Mouse (Mus musculus) liver, adult (tissue): ENCODE results near the gene Dcpp3.
"Not testable (repeated sequence)": the region's sequence is repeated elsewhere in the genome, so short reads cannot be mapped to it uniquely, and the experiment has no call there.

Source experiments
- GATA4 ChIP-seq: IDR thresholded peaks from 2 replicates; pipeline ENCODE4 v1.6.1; 2014; ENCODE audit warnings: mild to moderate bottlenecking, low read length; ENCODE audit not compliant: insufficient replicate concordance

The Dcpp3 gene

DNA sequence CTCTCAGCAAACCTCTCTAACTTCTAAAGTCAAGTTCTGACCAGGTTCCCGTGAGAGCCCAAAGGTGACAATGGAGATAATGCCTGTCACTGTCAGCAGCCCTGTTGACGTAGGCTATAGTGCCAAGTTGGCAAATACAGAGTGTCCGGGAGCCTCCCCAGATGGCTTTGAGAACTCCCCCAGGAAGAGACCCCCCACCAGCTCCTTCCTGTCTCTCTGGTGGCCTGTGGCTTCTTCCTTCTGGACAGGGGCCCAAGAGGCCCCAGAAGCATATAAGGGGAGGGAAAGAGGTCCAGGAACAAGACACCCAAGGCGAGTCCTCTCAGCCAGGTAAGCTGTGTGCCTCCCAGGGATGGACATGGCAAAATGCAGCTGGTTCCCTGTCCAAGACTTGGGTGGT is at the start of gene Dcpp3:
Dcpp3 (plus strand) TSS at position 301 of the 400 bp plus-strand sequence.
- not testable (repeated sequence) for TF ChIP-seq GATA4

DNA sequence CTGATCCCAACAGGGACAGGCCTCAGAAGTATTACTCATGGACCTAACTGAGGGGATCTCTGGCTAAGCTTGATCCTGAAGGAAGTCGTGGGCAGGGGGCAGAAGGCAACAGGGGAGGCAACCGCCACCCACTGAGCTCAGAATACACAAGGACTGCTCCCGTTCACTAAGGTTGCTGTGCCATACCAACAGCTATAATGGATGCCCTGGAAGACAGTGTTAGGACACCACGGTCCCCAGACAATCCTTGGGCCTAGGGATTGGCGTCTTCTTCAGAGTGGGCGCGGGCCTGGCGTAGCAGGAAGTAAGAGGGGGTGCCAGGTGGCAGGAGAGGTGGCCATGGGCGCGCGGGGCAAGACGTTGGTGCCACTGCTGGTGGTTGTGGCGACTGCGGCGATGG is 49.5 kb upstream of the Dcpp3 start, which contains the start of gene Prss21:
Prss21 (plus strand) TSS at position 301 of the 400 bp plus-strand sequence.
- no peak for TF ChIP-seq GATA4

DNA sequence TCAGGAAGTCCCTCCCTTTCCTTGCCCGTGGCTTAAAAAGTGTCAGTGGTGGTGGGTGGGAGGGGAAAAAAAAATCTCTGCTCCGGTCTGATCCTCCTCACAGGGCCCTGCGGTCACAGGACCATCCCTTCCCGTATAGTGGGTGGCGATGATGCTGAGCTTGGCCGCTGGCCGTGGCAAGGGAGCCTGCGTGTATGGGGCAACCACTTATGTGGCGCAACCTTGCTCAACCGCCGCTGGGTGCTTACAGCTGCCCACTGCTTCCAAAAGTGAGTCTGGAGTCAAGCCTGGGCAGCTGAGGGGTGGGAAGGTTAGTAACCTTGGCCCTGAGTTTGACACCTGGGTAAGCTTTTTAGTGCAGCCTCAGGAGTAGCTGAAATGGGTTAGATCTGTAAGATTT is 48.7 kb upstream of the Dcpp3 start:
- no peak for TF ChIP-seq GATA4

DNA sequence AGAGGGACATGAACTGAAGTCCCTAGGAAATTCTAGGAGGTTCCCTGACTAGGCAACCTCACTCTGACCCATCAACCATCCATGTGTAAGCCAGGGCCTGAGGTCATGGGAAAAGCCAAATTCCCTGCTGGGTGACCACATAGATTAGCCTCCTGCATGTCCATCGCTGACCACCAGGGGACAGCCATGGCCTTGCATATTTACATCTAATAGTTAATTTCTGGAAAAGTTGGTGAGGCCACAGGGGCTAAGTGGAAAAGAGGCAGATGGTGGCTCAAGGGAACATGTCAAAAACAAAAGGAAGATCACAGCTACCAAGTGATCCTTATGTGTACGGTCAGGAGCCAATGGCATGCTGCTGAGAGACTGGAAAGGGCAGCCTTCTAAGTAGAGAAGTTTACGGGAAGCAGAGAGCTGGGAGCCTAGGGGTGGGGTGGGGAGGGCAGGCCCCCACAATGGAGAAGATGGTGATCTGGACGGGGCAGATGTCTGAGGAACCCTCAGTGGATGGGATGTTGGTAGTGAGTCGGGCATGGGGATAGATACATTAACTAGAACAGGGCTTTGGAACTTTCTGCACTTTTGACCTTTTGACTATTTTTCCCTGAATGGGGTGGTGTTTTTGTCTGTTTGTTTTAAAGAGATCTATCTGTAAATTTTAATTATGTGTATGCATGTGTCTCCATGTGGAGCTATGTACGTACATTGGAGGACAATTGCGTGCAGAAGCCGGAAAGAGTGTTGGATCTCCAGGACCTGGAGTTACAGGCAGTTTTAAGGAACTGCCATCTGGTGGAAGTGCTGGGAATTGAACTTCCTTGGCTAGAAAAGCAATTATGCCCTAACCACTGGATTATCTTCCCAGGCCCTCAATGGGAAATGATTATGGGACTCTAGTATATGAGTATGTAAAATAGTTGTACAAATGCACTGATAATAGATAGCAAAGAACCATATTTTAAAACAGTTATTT is 43.1 kb upstream of the Dcpp3 start:
- TF ChIP-seq GATA4, result no peak

DNA sequence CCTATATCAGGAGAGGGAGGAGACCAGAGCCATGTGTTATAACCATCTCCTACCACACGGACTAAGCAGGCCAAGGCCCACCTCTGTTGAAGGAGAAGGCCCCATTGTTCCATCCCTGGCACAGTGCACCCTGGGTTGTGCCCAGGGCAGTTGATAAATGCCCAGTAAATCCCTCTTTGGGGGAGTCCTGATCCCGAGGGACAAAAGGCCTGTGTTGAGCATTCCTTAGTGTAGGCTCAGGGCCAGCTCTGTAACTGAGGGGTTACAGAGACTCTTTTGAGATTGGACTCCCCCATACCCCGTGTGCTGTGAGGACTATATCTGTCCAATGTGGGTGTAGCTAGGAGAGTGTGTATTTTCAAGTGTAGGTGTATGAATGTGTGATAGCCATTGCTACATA is 40.5 kb upstream of the Dcpp3 start:
- TF ChIP-seq GATA4, result no peak

DNA sequence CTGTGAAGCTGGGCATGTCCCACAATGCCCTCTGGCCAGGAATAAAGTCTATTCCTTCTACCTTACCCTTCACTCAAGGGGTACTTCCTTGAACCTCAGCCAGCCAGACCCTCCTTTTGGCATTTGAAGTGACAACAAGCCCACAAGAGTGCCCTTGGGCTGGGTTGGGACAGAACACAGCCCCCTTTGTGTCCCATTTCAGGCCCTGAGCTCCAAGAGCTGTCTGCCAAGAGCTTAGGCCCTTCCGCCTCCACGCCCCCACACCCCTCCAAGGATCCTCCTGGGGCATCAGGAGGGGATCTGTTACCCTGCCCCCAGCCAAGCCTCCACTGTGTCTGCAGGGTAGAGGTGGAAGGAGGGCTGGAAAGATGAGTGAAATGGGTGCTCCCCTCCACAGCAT is 40.1 kb upstream of the Dcpp3 start:
- TF ChIP-seq GATA4, result no peak

DNA sequence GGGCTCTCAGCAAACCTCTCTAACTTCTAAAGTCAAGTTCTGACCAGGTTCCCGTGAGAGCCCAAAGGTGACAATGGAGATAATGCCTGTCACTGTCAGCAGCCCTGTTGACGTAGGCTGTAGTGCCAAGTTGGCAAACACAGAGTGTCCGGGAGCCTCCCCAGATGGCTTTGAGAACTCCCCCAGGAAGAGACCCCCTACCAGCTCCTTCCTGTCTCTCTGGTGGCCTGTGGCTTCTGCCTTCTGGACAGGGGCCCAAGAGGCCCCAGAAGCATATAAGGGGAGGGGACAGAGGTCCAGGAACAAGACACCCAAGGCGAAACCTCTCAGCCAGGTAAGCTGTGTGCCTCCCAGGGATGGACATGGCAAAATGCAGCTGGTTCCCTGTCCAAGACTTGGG is 36.7 kb upstream of the Dcpp3 start, which contains the start of the genes Dcpp1 and Dcpp2:
Dcpp1 (plus strand) TSS at position 301 of the 400 bp plus-strand sequence.
Dcpp2 (plus strand) TSS at position 305 of the 400 bp plus-strand sequence.
- TF ChIP-seq GATA4, result not testable (repeated sequence)

DNA sequence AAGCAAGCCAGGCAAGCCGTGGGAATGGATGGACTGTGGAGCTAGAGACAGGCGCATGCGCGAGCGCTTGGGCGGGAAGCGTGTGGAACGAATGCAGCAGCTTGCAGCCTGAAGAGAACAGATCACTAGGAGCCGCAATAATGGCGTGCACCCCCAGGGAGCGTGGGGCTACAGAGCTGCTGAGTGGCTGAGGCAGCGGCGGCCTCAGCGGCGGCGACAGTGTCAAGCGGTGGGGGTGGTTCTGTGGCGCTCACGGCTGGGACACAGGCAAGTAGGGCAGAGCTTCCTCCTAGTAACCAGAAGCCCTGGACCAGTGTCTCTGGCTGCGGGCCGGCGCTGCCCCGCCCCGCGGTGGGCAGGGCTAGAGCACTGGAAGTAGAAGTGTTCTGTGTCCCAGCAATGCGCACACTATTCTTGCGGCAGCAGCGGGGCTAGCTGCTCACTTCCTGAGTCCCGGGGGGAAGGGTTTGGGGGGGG is 7.3 kb downstream of the Dcpp3 start:
- TF ChIP-seq GATA4, result peak; percentile 10; the same call in 1 of the 2 replicates

DNA sequence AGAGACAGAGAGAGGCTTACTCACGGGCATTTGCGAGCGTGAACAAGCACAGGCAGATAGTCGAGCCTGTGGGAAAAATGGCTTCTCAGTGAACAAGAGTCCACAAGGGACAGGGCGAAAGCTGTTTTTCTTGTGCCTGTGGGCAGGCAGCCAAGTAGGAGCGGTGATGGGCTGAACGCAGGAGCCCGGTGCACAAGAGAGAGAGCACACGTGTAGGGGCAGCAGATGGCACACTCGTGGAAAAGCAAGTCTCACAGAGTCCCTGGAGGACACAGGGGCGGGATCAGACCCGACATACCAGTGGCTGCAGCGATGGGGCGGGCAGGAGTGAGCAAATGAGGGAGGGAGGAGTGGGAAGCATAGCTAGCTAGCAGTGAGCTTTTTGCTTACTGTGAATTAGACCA is 7.8 kb downstream of the Dcpp3 start:
- no peak for TF ChIP-seq GATA4

DNA sequence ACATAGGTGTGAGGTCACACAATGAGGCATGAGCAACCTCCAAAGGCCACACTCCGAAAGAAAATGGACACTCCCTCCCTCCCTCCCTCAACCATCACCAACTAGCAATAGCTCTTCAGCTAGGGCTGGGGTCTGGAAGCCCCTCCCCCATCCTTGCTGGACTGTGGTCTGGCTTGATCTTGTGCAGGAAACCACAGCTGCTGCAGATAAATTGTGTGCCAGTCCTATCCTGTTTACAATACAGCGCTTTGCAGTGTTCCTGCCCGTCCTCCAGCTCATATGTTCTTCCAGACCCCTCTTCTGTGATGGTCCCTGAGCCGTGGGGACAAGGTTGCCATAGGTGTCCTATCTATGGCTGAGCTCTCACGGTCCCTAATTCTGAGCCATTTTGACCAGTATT is 13.9 kb downstream of the Dcpp3 start:
- no peak for TF ChIP-seq GATA4

DNA sequence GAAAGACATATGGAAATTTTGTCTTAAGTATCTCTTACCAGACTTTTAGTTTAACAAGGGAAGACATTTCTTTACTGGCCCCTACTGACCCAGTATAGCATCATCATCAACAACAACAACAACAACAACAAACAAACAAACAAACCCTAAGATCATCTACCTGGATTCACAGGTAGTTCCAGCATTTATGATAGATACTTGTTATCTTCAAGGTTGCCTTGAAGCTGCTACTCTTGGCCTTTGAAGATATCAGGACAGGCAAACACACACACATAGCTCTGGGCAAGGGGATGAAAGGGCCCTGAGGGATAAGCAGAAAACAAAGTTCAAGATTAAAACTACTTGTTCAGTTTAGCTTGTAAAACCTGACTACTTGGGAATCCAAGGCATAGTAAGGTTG is 24.1 kb downstream of the Dcpp3 start, which contains the start of gene Sbp:
Sbp (plus strand) TSS at position 301 of the 400 bp plus-strand sequence.
- no peak for TF ChIP-seq GATA4

DNA sequence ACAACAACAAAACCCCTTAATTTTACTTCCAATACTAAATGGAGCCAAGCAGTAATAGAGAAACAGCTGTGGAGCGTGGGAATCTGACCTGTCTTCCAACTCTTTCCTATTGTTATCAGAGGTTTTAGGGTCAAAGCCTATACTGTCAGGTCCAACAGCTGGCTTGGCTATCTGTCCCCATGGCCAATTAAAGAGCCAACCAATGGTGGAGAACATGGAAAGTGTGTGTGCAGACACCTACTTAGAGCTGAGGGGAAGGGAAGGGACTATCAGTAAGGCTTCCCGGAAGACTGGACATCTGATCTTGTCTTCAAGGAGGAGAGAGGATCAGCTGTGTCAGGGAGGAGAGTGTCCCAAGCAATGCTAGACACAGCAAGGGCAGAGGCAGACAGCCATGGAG is 31.8 kb downstream of the Dcpp3 start:
- TF ChIP-seq GATA4, result no peak

DNA sequence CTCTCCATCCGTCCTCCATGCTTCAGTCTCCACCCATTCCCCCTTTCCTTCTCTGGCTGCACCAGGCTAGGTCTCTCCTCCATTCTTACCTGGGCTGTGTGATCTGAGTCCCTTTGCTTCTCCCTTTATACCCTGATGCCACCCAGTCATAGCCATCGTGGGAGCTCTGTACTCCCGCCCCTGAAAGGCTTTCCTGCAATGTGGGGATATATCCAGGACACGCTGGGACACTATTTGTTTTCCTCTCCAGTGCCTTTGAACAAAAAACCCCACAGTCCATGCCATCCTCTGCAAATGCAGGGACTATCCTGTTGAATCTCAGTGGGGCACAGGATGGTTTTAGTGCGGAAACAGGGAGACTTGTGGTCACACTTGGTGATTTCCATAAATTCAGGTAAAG is 37.9 kb downstream of the Dcpp3 start, which contains the start of gene Sbpl:
Sbpl (minus strand) TSS at position 101 of the 400 bp plus-strand sequence.
- TF ChIP-seq GATA4, result no peak

DNA sequence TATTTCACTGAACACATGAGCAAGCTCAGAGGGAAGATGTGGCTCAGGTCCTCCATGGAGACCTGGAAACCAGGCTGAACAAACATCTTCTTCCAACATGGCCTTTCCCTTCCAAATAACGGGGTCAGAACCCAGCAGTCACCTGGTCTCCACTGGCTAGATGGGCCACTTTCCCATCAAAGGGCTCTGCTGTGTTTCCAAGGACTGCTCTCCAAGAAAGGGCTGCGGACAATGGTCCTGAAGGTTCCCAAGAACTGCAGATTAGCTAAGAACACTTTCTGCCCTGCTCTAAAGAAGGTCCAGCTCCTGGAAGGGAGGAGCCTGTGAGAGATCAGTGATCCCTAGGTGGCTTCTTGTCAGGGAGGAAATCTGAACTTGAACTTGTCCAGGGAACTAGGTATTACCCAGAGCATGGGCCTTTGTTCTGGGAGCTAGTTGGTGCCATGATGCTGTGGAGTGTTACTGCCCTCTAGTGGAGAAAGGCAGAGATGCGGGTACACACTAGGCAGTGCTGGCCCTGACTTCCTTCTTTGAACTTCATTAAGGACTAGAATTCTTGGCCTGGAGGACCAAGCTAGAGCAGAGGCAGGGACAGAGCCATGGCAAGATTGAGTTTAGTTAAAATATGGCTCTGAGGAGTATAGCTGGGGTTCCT is 43.0 kb downstream of the Dcpp3 start:
- TF ChIP-seq GATA4, result no peak

DNA sequence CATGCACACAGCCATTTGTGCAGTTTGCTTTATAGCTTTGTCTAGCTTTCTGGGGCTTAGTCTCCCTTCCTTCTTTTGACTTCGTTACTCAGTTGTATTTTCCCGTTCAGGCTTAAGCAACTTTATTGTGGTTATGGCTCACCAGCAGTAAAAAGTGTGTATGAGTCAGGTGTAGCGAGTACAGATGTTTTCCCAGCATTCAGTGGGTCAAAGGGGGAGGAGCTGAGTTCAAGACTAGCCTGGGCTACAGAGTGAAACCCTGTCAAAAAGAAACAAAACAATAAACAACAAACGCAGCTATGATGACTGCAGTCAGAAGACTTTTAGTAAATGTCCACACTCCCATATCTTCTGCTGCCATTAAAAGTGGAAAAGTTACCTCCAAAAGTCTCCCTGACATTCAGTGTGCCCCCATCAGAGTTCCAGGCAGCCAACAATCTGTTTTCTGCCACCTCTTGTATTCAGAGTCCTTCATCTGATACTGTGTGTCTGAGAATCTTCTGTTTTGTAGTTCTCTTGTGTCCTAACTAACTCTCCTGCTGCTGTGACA is 44.4 kb downstream of the Dcpp3 start:
- no peak for TF ChIP-seq GATA4
